Mouse (Mus musculus): ENCODE data around the gene Rad9b. TPM values are rescaled to one million over a fixed set of nuclear protein-coding genes. Genes with fewer than 3 reads are reported as not detected.

Rad9b gene
- polyA plus RNA-seq, 1 experiment from 2014 or later: 10.8 TPM

- Histone ChIP-seq H3K4me1 (ENCODE audit: control insufficient read depth, insufficient read depth, low read length) (peaks cover 4% of the 10 kb centered on the region), H3K4me2 (ENCODE audit: low read depth, severe bottlenecking) (no peak overlapping the region), H3K4me3 (ENCODE audit: low read depth, low read length) (no peak overlapping the region), H3K36me3 (ENCODE audit: control insufficient read depth, insufficient read depth, low read length) (peaks cover 9% of the 10 kb centered on the region; the same call in 1 of the 2 replicates), H3K27me3 (ENCODE audit: control insufficient read depth, insufficient read depth, low read length) (no peaks in the 10 kb centered on the region), H3K9me3 (ENCODE audit: control insufficient read depth, low read length) (no peaks in the 10 kb centered on the region), H3K9ac (ENCODE audit: low read length) (no peak overlapping the region), H3K27ac (replicated peaks; ENCODE audit: low read depth, low read length) (no peak overlapping the region)
- WGBS: 89% methylated on average over 10 of the region's 10 CpGs
- no peak for DNase-seq (ENCODE audit: low spot score)
- no peak for ATAC-seq (ENCODE audit: insufficient number of reproducible peaks, low FRiP score, low TSS enrichment, low read depth)
These were observed 42.8 kb upstream of the Rad9b start for GRCm38 (mm10) chr5:122396791-122397190.

- Histone ChIP-seq H3K4me2 (ENCODE audit: low read depth, severe bottlenecking) (no peak overlapping the region), H3K9me3 (ENCODE audit: control insufficient read depth, low read length) (no peaks in the 10 kb centered on the region), H3K9ac (ENCODE audit: low read length) (no peak overlapping the region), H3K27ac (replicated peaks; ENCODE audit: low read depth, low read length) (no peak overlapping the region), H3K36me3 (ENCODE audit: control insufficient read depth, insufficient read depth, low read length) (peaks cover 6% of the 10 kb centered on the region; the same call in 1 of the 2 replicates), H3K4me1 (ENCODE audit: control insufficient read depth, insufficient read depth, low read length) (peaks cover 4% of the 10 kb centered on the region), H3K4me3 (ENCODE audit: low read depth, low read length) (no peak overlapping the region), H3K27me3 (ENCODE audit: control insufficient read depth, insufficient read depth, low read length) (no peaks in the 10 kb centered on the region)
- ATAC-seq (ENCODE audit: insufficient number of reproducible peaks, low FRiP score, low TSS enrichment, low read depth) (no peak), DNase-seq (ENCODE audit: low spot score) (peak; percentile 86)
- WGBS: 52% methylated on average over 2 of the region's 2 CpGs
These were observed 39.9 kb upstream of the Rad9b start for GRCm38 (mm10) chr5:122393887-122394286.

GRCm38 (mm10) chr5:122392227-122393004 lies 38.4 kb upstream of the Rad9b start:
- 21% methylated on average over 19 of the region's 19 CpGs for WGBS
- Histone ChIP-seq H3K9me3 (ENCODE audit: control insufficient read depth, low read length) (no peaks in the 10 kb centered on the region), H3K4me3 (ENCODE audit: low read depth, low read length) (peak overlapping the region; percentile 73), H3K4me2 (ENCODE audit: low read depth, severe bottlenecking) (peak overlapping the region; percentile 82), H3K27ac (replicated peaks; ENCODE audit: low read depth, low read length) (no peak overlapping the region), H3K27me3 (ENCODE audit: control insufficient read depth, insufficient read depth, low read length) (no peaks in the 10 kb centered on the region), H3K4me1 (ENCODE audit: control insufficient read depth, insufficient read depth, low read length) (peaks cover 4% of the 10 kb centered on the region), H3K36me3 (ENCODE audit: control insufficient read depth, insufficient read depth, low read length) (peaks cover 5% of the 10 kb centered on the region; the same call in 1 of the 2 replicates), H3K9ac (ENCODE audit: low read length) (peak overlapping the region; percentile 71)
- DNase-seq (ENCODE audit: low spot score) (no peak), ATAC-seq (ENCODE audit: insufficient number of reproducible peaks, low FRiP score, low TSS enrichment, low read depth) (no peak)

- Histone ChIP-seq H3K4me1 (ENCODE audit: control insufficient read depth, insufficient read depth, low read length) (peaks cover 4% of the 10 kb centered on the region), H3K9ac (ENCODE audit: low read length) (peak within 1 kb of the TSS; percentile 71), H3K36me3 (ENCODE audit: control insufficient read depth, insufficient read depth, low read length) (peaks cover 2% of the 10 kb centered on the region; the same call in 1 of the 2 replicates), H3K9me3 (ENCODE audit: control insufficient read depth, low read length) (no peaks in the 10 kb centered on the region), H3K27ac (replicated peaks; ENCODE audit: low read depth, low read length) (no peak within 1 kb of the TSS), H3K4me2 (ENCODE audit: low read depth, severe bottlenecking) (peak within 1 kb of the TSS; percentile 82), H3K4me3 (ENCODE audit: low read depth, low read length) (peak within 1 kb of the TSS; percentile 73), H3K27me3 (ENCODE audit: control insufficient read depth, insufficient read depth, low read length) (no peaks in the 10 kb centered on the region)
- WGBS: under 1% methylated on average over 39 of the region's 39 CpGs
- DNase-seq (ENCODE audit: low spot score): peak; percentile 95
- peak; percentile 68; the same call in 1 of the 2 replicates for ATAC-seq (ENCODE audit: insufficient number of reproducible peaks, low FRiP score, low TSS enrichment, low read depth)
These were observed 37.8 kb upstream of the Rad9b start, which contains the start of gene Arpc3 for GRCm38 (mm10) chr5:122391786-122392180. TSS of gene Arpc3 (plus strand) at chr5:122391878.

GRCm38 (mm10) chr5:122391178-122391785 lies 37.2 kb upstream of the Rad9b start:
- DNase-seq (ENCODE audit: low spot score): no peak
- Histone ChIP-seq H3K27ac (replicated peaks; ENCODE audit: low read depth, low read length) (no peak overlapping the region), H3K4me1 (ENCODE audit: control insufficient read depth, insufficient read depth, low read length) (peaks cover 4% of the 10 kb centered on the region), H3K4me2 (ENCODE audit: low read depth, severe bottlenecking) (no peak overlapping the region), H3K9ac (ENCODE audit: low read length) (no peak overlapping the region), H3K27me3 (ENCODE audit: control insufficient read depth, insufficient read depth, low read length) (no peaks in the 10 kb centered on the region), H3K4me3 (ENCODE audit: low read depth, low read length) (peak overlapping the region; percentile 73), H3K36me3 (ENCODE audit: control insufficient read depth, insufficient read depth, low read length) (no peaks in the 10 kb centered on the region), H3K9me3 (ENCODE audit: control insufficient read depth, low read length) (no peaks in the 10 kb centered on the region)
- WGBS: 54% methylated on average over 15 of the region's 16 CpGs
- no peak for ATAC-seq (ENCODE audit: insufficient number of reproducible peaks, low FRiP score, low TSS enrichment, low read depth)

GRCm38 (mm10) chr5:122390671-122391070 lies 36.6 kb upstream of the Rad9b start:
- no peak overlapping the region for H3K9ac ChIP-seq (ENCODE audit: low read length)
- H3K4me3 ChIP-seq (ENCODE audit: low read depth, low read length): no peak overlapping the region
- no peaks in the 10 kb centered on the region for H3K36me3 ChIP-seq (ENCODE audit: control insufficient read depth, insufficient read depth, low read length)
- H3K4me2 ChIP-seq (ENCODE audit: low read depth, severe bottlenecking): no peak overlapping the region
- H3K9me3 ChIP-seq (ENCODE audit: control insufficient read depth, low read length): no peaks in the 10 kb centered on the region
- no peaks in the 10 kb centered on the region for H3K27me3 ChIP-seq (ENCODE audit: control insufficient read depth, insufficient read depth, low read length)
- peaks cover 4% of the 10 kb centered on the region for H3K4me1 ChIP-seq (ENCODE audit: control insufficient read depth, insufficient read depth, low read length)
- ATAC-seq (ENCODE audit: insufficient number of reproducible peaks, low FRiP score, low TSS enrichment, low read depth): no peak
- H3K27ac ChIP-seq (replicated peaks; ENCODE audit: low read depth, low read length): no peak overlapping the region
- no peak for DNase-seq (ENCODE audit: low spot score)

- no peak overlapping the region for H3K4me3 ChIP-seq (ENCODE audit: low read depth, low read length)
- no peak overlapping the region for H3K9ac ChIP-seq (ENCODE audit: low read length)
- H3K27ac ChIP-seq (replicated peaks; ENCODE audit: low read depth, low read length): no peak overlapping the region
- no peaks in the 10 kb centered on the region for H3K36me3 ChIP-seq (ENCODE audit: control insufficient read depth, insufficient read depth, low read length)
- ATAC-seq (ENCODE audit: insufficient number of reproducible peaks, low FRiP score, low TSS enrichment, low read depth) (no peak), DNase-seq (ENCODE audit: low spot score) (no peak)
- no peaks in the 10 kb centered on the region for H3K27me3 ChIP-seq (ENCODE audit: control insufficient read depth, insufficient read depth, low read length)
- no peaks in the 10 kb centered on the region for H3K9me3 ChIP-seq (ENCODE audit: control insufficient read depth, low read length)
- H3K4me2 ChIP-seq (ENCODE audit: low read depth, severe bottlenecking): no peak overlapping the region
- WGBS: 89% methylated on average over 5 of the region's 5 CpGs
- H3K4me1 ChIP-seq (ENCODE audit: control insufficient read depth, insufficient read depth, low read length): peaks cover 4% of the 10 kb centered on the region
These were observed 36.0 kb upstream of the Rad9b start for GRCm38 (mm10) chr5:122390006-122390405.

GRCm38 (mm10) chr5:122379374-122380155 lies 25.5 kb upstream of the Rad9b start:
- ATAC-seq (ENCODE audit: insufficient number of reproducible peaks, low FRiP score, low TSS enrichment, low read depth) (no peak), DNase-seq (ENCODE audit: low spot score) (peak; percentile 80)
- H3K4me1 ChIP-seq (ENCODE audit: control insufficient read depth, insufficient read depth, low read length): no peaks in the 10 kb centered on the region
- H3K27ac ChIP-seq (replicated peaks; ENCODE audit: low read depth, low read length): no peak overlapping the region
- H3K4me2 ChIP-seq (ENCODE audit: low read depth, severe bottlenecking): no peak overlapping the region
- WGBS: 65% methylated on average over 11 of the region's 11 CpGs
- H3K36me3 ChIP-seq (ENCODE audit: control insufficient read depth, insufficient read depth, low read length): peaks cover 28% of the 10 kb centered on the region
- H3K27me3 ChIP-seq (ENCODE audit: control insufficient read depth, insufficient read depth, low read length): no peaks in the 10 kb centered on the region
- no peak overlapping the region for H3K9ac ChIP-seq (ENCODE audit: low read length)
- no peak overlapping the region for H3K4me3 ChIP-seq (ENCODE audit: low read depth, low read length)
- H3K9me3 ChIP-seq (ENCODE audit: control insufficient read depth, low read length): no peaks in the 10 kb centered on the region
